Mouse (Mus musculus) hindbrain, postnatal 0 days (tissue): ENCODE data around the gene Cnmd. TPM values are rescaled to one million over a fixed set of nuclear protein-coding genes. Genes with fewer than 3 reads are reported as not detected.

Experiments used
- ATAC-seq: fragments of 200-750 bp; cut with Nextera tagmentation; 2 replicates; pipeline ENCODE4 v1.8.0; 2017; ENCODE audit warnings: mild to moderate bottlenecking, moderate TSS enrichment, moderate library complexity
- DNase-seq: peaks from one replicate; pipeline ENCODE4 v3.0.0-alpha.2; 2015; ENCODE audit warnings: low spot score
- H3K27ac ChIP-seq: fragments of 300-500 bp; sonication (generic); 2 replicates; pipeline ENCODE4 v1.5.1; 2014; ENCODE audit warnings: mild to moderate bottlenecking
- H3K27me3 ChIP-seq: fragments of 300-500 bp; sonication (generic); 2 replicates; pipeline ENCODE4 v1.6.1; 2014; ENCODE audit warnings: low read length, mixed read lengths; ENCODE audit not compliant: insufficient read depth
- H3K36me3 ChIP-seq: fragments of 300-500 bp; sonication (generic); 2 replicates; pipeline ENCODE4 v1.6.1; 2014; ENCODE audit warnings: low read length, mixed read lengths; ENCODE audit not compliant: insufficient read depth
- H3K4me1 ChIP-seq: fragments of 300-500 bp; sonication (generic); 2 replicates; pipeline ENCODE4 v1.6.1; 2014; ENCODE audit warnings: antibody characterized with exemption, low read length, mixed read lengths; ENCODE audit not compliant: insufficient read depth
- H3K4me2 ChIP-seq: fragments of 300-500 bp; sonication (generic); 2 replicates; pipeline ENCODE4 v1.6.1; 2014; ENCODE audit warnings: low read depth, mild to moderate bottlenecking, low read length, moderate library complexity, mixed read lengths
- H3K4me3 ChIP-seq: fragments of 300-500 bp; sonication (generic); 2 replicates; pipeline ENCODE4 v1.5.1; 2014; ENCODE audit warnings: low read length
- H3K9ac ChIP-seq: fragments of 300-500 bp; sonication (generic); replicated peaks from 2 replicates; pipeline ENCODE4 v1.6.1; 2014; ENCODE audit warnings: mild to moderate bottlenecking, low read length, moderate library complexity, mixed read lengths
- H3K9me3 ChIP-seq: fragments of 300-500 bp; sonication (generic); 2 replicates; pipeline ENCODE4 v1.6.1; 2016; ENCODE audit warnings: low read length, mixed read lengths
- CTCF ChIP-seq: IDR thresholded peaks from 2 replicates; pipeline ENCODE4 v1.5.1; 2016; ENCODE audit warnings: antibody characterized with exemption, control low read depth, low read depth
- WGBS: fragments of 180-500 bp; shearing (Covaris S2); extraction: QIAGEN DNeasy Blood & Tissue Kit; methylation state at CpG from one replicate; pipeline ENCODE4 v1.1.7; 2014; 5-methylcytosine and 5-hydroxymethylcytosine counted together
- polyA plus RNA-seq: library from polyadenylated mRNA; unstranded; fragments of >200 nt; fragmentation: Nextera tagmentation; extraction: Ambion mirVana; gene quantifications from 2 replicates; pipeline ENCODE4 v1.2.1, GENCODE M21; 2015
- total RNA-seq: library from RNA; depleted of rRNA; stranded (reverse); fragments of >200 nt; gene quantifications from 2 replicates; pipeline ENCODE4 v1.2.3, GENCODE M21; 2014

Cnmd gene
- total and polyA plus RNA-seq, 2 experiments from 2014 or later = 0.37 to 1.8 TPM

DNA sequence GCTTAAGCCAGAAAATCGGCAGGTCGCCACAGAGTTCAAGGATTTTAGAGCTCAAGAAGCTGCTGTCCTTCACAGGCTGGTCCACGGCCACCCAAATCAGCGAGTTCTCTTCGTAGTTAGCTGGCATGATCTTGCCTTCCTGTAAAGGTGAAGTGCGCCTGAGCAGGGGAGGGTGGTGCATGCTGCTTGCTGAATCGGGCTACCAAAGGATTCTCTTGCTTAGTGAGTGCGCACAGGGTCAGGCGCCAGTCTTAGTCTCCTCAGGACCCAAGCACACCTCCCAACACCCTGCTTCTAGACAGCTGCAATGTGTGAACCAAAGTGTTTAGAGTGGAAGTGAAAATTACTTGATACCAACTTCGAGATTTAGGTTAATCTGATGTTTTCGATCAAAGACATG lies 16.6 kb downstream of the Cnmd start:
- DNase-seq = no peak
- Histone ChIP-seq H3K4me3 (no peak overlapping the region), H3K9ac (no peak overlapping the region), H3K27ac (no peak overlapping the region), H3K36me3 (no peaks in the 10 kb centered on the region), H3K4me1 (no peaks in the 10 kb centered on the region), H3K9me3 (no peaks in the 10 kb centered on the region), H3K27me3 (no peaks in the 10 kb centered on the region), H3K4me2 (no peak overlapping the region)
- no peak for TF ChIP-seq CTCF
- no peak for ATAC-seq
- 40% methylated on average over 11 of the region's 11 CpGs for WGBS

DNA sequence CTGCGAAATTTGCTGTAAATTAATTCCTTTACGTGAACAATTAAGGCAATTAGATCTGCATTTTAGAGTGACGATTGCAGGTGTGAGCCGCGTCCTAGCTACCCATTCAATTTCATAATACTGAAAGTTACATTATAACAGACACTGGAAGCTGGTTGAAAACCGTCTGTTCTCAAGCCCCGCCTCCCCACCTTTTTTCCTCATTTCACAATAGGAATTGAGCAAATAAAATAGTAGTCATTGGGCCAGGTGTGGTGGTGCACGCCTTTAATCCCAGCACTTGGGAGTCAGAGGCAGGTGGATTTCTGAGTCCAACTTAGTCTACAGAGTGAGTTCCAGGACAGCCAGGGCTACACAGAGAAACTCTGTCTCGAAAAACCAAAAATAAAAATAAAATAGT lies 19.9 kb downstream of the Cnmd start:
- Histone ChIP-seq H3K27ac (no peak overlapping the region), H3K4me3 (no peak overlapping the region), H3K9me3 (no peaks in the 10 kb centered on the region), H3K4me2 (no peak overlapping the region), H3K27me3 (no peaks in the 10 kb centered on the region), H3K36me3 (no peaks in the 10 kb centered on the region), H3K4me1 (no peaks in the 10 kb centered on the region), H3K9ac (no peak overlapping the region)
- TF ChIP-seq CTCF = no peak
- ATAC-seq (no peak), DNase-seq (no peak)
- 79% methylated on average over 9 of the region's 9 CpGs for WGBS

DNA sequence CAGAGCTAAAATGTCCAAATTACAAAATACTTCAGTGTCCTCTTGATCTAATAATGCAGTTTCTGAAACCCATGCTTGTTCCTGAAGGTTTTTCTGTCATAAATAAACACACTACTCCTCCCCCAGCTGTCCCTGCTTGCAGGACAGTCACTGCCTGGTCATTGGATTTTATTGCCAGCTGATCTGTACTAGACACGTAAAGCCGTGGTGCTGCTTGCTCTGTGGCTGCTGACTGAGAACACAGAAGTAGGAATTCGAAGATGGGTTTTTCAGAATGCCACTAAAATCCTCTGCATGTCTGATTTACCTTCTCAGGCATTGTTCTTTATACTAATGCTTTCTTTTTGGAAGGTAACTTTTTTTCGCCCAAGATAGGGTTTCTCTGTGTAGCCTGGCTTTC lies 25.2 kb downstream of the Cnmd start:
- Histone ChIP-seq H3K27ac (no peak overlapping the region), H3K4me2 (no peak overlapping the region), H3K27me3 (no peaks in the 10 kb centered on the region), H3K9ac (no peak overlapping the region), H3K4me1 (no peaks in the 10 kb centered on the region), H3K4me3 (no peak overlapping the region), H3K9me3 (no peaks in the 10 kb centered on the region), H3K36me3 (no peaks in the 10 kb centered on the region)
- 77% methylated on average over 4 of the region's 4 CpGs for WGBS
- ATAC-seq (no peak), DNase-seq (no peak)
- no peak for TF ChIP-seq CTCF

DNA sequence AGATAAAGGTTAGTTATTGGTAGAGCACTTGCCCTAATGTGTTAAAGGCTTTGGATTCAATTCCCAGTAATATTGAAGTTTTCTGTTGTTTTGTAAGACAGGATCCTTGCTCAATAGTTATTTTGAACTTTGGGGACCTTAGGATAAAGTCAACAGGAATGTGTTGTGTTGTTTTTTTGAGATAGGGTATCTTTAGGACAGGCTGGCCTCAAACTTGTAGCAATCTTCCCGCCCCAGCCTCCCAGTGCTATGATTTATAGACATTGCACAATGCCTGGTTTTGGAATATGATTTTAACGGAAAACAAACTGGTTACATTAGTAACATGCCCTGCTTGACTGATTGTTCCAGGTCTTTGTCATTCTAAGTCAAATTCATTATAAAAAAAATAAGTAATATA lies 28.8 kb downstream of the Cnmd start:
- no peak for TF ChIP-seq CTCF

DNA sequence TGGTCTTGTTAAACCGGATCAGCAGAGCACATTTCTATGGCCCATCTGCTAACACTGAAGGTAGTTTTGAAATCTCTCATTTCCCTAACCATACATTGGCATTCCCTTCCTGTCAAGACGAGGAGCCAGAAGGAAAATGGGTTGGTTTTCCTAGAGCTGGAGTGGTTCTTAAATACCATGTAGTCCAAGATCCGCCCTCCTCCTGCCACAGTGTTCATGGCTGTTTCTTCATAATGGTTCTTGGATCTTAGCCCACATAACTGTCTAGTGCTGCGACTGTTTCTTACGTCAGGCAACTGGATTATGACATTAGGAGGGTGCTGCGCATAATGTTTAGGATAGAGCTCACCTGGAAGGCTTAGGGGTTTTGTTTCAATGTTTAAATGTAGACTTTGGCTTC lies 29.6 kb downstream of the Cnmd start:
- H3K9me3 ChIP-seq = no peaks in the 10 kb centered on the region
- H3K36me3 ChIP-seq = peaks cover 16% of the 10 kb centered on the region; the same call in 1 of the 2 replicates
- no peak overlapping the region for H3K27ac ChIP-seq
- no peaks in the 10 kb centered on the region for H3K4me1 ChIP-seq
- no peak overlapping the region for H3K4me2 ChIP-seq
- H3K27me3 ChIP-seq = no peaks in the 10 kb centered on the region
- H3K4me3 ChIP-seq = no peak overlapping the region
- no peak overlapping the region for H3K9ac ChIP-seq
- ATAC-seq (no peak), DNase-seq (no peak)
- TF ChIP-seq CTCF = no peak
- WGBS = 85% methylated on average over 6 of the region's 6 CpGs

More for the DNA sequence above, 28.8 kb downstream of the Cnmd start:
- H3K4me1 ChIP-seq = no peaks in the 10 kb centered on the region
- H3K27me3 ChIP-seq = no peaks in the 10 kb centered on the region
- 92% methylated on average over 2 of the region's 2 CpGs for WGBS
- peaks cover 13% of the 10 kb centered on the region; the same call in 1 of the 2 replicates for H3K36me3 ChIP-seq
- no peak overlapping the region for H3K9ac ChIP-seq
- DNase-seq (no peak), ATAC-seq (no peak)
- H3K4me2 ChIP-seq = no peak overlapping the region
- no peak overlapping the region for H3K4me3 ChIP-seq
- no peak overlapping the region for H3K27ac ChIP-seq
- H3K9me3 ChIP-seq = no peaks in the 10 kb centered on the region

DNA sequence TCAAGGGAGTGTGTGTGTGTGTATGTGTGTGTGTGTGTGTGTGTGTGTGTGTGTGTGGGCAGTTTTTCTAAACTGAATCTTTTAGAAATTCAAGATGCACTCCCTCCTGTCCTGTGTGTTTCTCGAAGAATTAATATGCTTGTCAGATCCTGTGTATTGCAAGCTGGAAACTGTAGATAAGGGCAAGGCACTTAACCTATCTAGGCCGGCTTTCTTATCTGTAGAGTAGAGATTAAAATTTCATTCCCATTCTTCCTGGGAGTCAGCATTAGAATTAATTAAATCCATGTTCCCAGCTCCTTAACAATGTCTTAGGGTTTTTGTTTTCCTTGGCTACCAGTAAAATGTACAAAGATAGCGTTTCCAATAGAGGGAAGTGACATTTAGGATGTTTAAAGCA lies 40.8 kb downstream of the Cnmd start:
- DNase-seq = no peak
- 77% methylated on average over 3 of the region's 3 CpGs for WGBS
- H3K4me2 ChIP-seq = no peak overlapping the region
- H3K36me3 ChIP-seq = peaks cover 25% of the 10 kb centered on the region
- no peak overlapping the region for H3K9ac ChIP-seq
- H3K27me3 ChIP-seq = no peaks in the 10 kb centered on the region
- no peak overlapping the region for H3K27ac ChIP-seq
- ATAC-seq = no peak
- TF ChIP-seq CTCF = no peak
- no peaks in the 10 kb centered on the region for H3K9me3 ChIP-seq
- H3K4me1 ChIP-seq = no peaks in the 10 kb centered on the region
- no peak overlapping the region for H3K4me3 ChIP-seq

DNA sequence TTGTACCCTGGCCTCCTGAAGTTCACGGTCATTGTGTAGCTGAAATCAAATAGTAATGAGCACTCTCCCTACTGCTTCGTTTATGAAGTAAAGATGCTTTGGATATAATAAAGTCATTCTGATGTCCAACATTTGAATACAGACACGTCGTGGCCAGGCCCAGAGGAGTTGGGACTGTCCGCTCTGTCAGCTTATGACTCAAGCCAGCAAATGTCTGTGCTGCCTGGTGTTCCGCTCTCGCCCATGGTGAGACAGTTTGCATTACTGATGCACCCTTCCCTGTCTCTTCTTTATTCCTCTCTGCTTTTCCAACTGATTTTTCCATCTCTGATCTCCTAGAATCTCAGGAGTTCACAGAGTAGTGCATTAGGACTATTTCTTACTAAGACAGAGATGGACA lies 42.2 kb downstream of the Cnmd start:
- DNase-seq = no peak
- no peak for ATAC-seq
- no peak for TF ChIP-seq CTCF
- no peaks in the 10 kb centered on the region for H3K4me1 ChIP-seq
- no peak overlapping the region for H3K4me3 ChIP-seq
- no peak overlapping the region for H3K4me2 ChIP-seq
- peaks cover 14% of the 10 kb centered on the region for H3K36me3 ChIP-seq
- no peaks in the 10 kb centered on the region for H3K9me3 ChIP-seq
- no peaks in the 10 kb centered on the region for H3K27me3 ChIP-seq
- no peak overlapping the region for H3K9ac ChIP-seq
- WGBS = 88% methylated on average over 7 of the region's 7 CpGs
- no peak overlapping the region for H3K27ac ChIP-seq
